Mouse (Mus musculus): ENCODE measurements around the gene Gm28635. TPM values are rescaled to one million over a fixed set of nuclear protein-coding genes. Genes with fewer than 3 reads are reported as not detected.
A peak's percentile ranks its signal among the peaks of the same experiment; 100 is the strongest.

Gm28635 gene
- polyA plus RNA-seq, 1 experiment: not detected

DNA sequence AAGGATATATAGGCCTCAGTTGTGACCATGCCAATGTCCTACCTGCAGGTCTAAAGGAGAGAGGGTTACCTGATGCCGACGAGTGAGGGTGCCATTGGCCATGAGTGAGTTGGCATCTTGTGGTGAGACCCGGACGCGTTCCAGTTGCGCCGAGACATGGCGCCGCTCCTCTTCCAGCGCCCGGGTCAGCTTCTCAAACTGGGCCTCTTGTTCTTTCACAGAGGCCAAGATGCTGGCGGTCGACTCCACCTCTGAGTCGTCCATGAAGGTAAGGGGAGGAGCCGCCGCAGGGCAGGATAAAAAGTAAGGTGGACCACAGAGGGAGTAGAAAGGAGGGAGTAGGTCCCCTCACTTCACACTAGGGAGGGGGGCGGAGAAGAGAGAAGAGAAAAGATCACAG lies 53.6 kb downstream of the Gm28635 start:
- Histone ChIP-seq H3K27me3 (ENCODE audit: control insufficient read depth, insufficient read depth, low read length) (no peaks in the 10 kb centered on the region), H3K4me1 (replicated peaks; ENCODE audit: control insufficient read depth, insufficient read depth, low read length) (no peaks in the 10 kb centered on the region), H3K27ac (ENCODE audit: control insufficient read depth, insufficient read depth, low read length) (no peak overlapping the region), H3K36me3 (ENCODE audit: control insufficient read depth, insufficient read depth, low read length) (no peaks in the 10 kb centered on the region), H3K4me3 (ENCODE audit: control insufficient read depth, insufficient read depth, low read length) (no peak overlapping the region)
- WGBS: 95% methylated on average over 17 of the region's 17 CpGs
- no peak for DNase-seq
- no peak for TF ChIP-seq POLR2A (IDR thresholded peaks at IDR 0.05; ENCODE audit: control insufficient read depth, extremely low read depth, insufficient read depth, low read length, poor library complexity)
- TF ChIP-seq CTCF (IDR thresholded peaks at IDR 0.05; ENCODE audit: borderline replicate concordance, control insufficient read depth, extremely low read depth, insufficient read depth, low read length, poor library complexity): no peak

DNA sequence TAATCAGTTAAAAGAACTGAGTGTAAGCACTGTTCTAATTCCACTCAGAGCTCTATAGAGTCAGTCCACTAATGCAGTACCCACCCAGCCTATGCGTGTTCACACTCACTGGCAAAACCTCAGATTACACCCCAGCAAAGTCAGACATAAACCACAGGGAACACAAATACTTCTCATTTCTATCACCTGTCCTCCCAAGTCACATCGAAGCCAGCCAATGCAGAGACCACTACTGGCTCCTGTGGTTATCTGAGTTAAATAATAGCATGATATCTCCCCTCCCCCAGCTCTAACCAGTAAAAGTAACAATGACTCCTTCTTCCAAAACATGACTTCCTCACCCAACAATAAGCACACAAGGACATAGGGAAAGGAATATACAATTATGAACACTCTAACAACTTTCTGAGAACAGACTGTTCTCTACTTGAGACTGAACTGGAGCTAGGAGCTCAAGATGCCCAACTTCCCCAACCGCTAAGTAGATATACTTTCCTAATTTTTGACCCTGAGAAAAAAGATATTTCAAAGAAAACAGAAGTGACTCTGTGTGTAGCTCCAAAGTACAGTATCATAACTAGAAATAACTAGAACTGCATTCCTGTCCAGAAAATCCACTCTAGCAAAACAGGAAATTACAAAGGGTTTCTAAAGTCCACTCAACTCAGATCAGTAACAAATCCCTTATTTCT lies 54.3 kb downstream of the Gm28635 start:
- Histone ChIP-seq H3K4me3 (ENCODE audit: control insufficient read depth, insufficient read depth, low read length) (no peak overlapping the region), H3K27ac (ENCODE audit: control insufficient read depth, insufficient read depth, low read length) (no peak overlapping the region), H3K4me1 (replicated peaks; ENCODE audit: control insufficient read depth, insufficient read depth, low read length) (no peaks in the 10 kb centered on the region), H3K36me3 (ENCODE audit: control insufficient read depth, insufficient read depth, low read length) (no peaks in the 10 kb centered on the region), H3K27me3 (ENCODE audit: control insufficient read depth, insufficient read depth, low read length) (no peaks in the 10 kb centered on the region)
- no peak for DNase-seq
- WGBS: 20% methylated on average over 3 of the region's 3 CpGs
- TF ChIP-seq CTCF (IDR thresholded peaks at IDR 0.05; ENCODE audit: borderline replicate concordance, control insufficient read depth, extremely low read depth, insufficient read depth, low read length, poor library complexity) (no peak), POLR2A (IDR thresholded peaks at IDR 0.05; ENCODE audit: control insufficient read depth, extremely low read depth, insufficient read depth, low read length, poor library complexity) (no peak)

DNA sequence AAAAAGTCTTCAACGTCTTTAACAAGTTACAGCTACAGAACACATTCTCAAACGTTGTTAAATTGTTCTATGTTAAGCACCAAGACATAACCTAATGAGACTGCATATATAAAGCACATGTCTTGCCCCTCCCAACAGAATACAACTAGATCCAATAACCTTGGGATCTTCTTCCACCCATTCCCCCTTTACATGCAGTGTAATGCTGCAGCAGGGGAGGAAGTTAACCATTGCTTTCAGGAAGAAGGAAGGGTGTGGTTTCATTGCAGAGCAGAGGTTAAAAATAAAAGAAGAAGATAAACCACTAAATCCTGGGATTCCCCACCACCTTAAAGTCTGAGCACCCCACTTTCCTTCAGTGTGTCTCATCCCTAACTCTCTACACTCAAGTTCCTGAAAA lies 55.2 kb downstream of the Gm28635 start:
- WGBS: 66% methylated on average over 2 of the region's 2 CpGs
- TF ChIP-seq POLR2A (IDR thresholded peaks at IDR 0.05; ENCODE audit: control insufficient read depth, extremely low read depth, insufficient read depth, low read length, poor library complexity) (no peak), CTCF (IDR thresholded peaks at IDR 0.05; ENCODE audit: borderline replicate concordance, control insufficient read depth, extremely low read depth, insufficient read depth, low read length, poor library complexity) (no peak)
- Histone ChIP-seq H3K4me3 (ENCODE audit: control insufficient read depth, insufficient read depth, low read length) (no peak overlapping the region), H3K36me3 (ENCODE audit: control insufficient read depth, insufficient read depth, low read length) (no peaks in the 10 kb centered on the region), H3K4me1 (replicated peaks; ENCODE audit: control insufficient read depth, insufficient read depth, low read length) (no peaks in the 10 kb centered on the region), H3K27ac (ENCODE audit: control insufficient read depth, insufficient read depth, low read length) (no peak overlapping the region), H3K27me3 (ENCODE audit: control insufficient read depth, insufficient read depth, low read length) (no peaks in the 10 kb centered on the region)
- DNase-seq: no peak

DNA sequence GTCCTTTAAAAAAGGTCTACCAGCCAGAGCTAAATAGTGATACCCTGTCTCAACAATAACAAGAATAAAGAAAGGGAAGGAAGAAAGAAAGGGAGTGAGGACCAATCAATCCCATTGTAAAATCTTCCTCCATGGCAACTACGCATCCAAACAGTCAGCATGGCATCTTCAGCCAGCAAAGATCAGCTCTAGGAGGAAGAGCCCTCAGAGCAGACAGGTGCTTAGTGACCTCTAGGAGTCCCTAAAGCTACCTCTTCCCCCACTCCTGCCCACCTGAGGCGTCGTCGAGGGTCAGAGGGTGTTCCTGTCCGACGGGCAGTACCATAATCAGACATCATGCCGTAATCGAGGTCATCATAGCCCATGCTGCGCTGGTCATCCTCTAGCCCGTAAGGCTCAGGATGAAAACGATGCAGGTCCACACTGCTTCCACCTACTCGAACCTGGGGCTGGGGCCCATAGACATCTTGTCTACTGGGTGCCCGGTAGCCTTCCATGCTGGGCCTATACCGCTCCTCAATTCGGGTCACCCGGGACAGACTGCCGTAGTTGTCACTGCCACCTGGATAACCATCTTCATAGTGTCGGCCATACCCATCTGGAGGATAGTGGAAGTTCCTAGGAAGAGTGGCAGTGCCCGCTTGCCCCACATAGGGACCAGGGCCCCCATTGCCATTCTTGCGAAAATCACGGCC lies 58.0 kb downstream of the Gm28635 start:
- no peak for DNase-seq
- H3K27ac ChIP-seq (ENCODE audit: control insufficient read depth, insufficient read depth, low read length): no peak overlapping the region
- H3K36me3 ChIP-seq (ENCODE audit: control insufficient read depth, insufficient read depth, low read length): no peaks in the 10 kb centered on the region
- no peaks in the 10 kb centered on the region for H3K4me1 ChIP-seq (replicated peaks; ENCODE audit: control insufficient read depth, insufficient read depth, low read length)
- H3K4me3 ChIP-seq (ENCODE audit: control insufficient read depth, insufficient read depth, low read length): no peak overlapping the region
- WGBS: 98% methylated on average over 21 of the region's 21 CpGs
- TF ChIP-seq CTCF (IDR thresholded peaks at IDR 0.05; ENCODE audit: borderline replicate concordance, control insufficient read depth, extremely low read depth, insufficient read depth, low read length, poor library complexity): no peak
- TF ChIP-seq POLR2A (IDR thresholded peaks at IDR 0.05; ENCODE audit: control insufficient read depth, extremely low read depth, insufficient read depth, low read length, poor library complexity): no peak
- no peaks in the 10 kb centered on the region for H3K27me3 ChIP-seq (ENCODE audit: control insufficient read depth, insufficient read depth, low read length)

DNA sequence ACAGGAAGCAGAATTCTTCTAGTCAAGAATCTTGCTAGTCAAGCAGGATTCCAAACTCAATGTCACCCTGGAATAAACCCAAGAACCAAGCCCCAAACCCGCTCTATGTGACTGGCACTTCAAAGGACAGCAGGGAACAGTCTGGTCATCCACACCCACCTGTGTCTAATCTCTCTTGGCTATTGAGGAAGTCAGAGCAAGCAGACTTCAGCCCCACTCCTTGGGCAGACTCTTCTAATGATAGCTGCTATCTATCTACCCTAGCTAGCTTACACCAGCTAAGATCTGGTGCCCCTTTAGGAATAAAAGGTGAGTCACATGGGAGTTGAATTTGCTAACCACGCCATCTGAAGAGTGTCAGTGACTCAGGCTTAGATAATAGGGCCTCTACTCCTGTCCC lies 58.9 kb downstream of the Gm28635 start:
- WGBS: 92% methylated on average over 2 of the region's 2 CpGs
- H3K27me3 ChIP-seq (ENCODE audit: control insufficient read depth, insufficient read depth, low read length): no peaks in the 10 kb centered on the region
- H3K4me1 ChIP-seq (replicated peaks; ENCODE audit: control insufficient read depth, insufficient read depth, low read length): no peaks in the 10 kb centered on the region
- H3K27ac ChIP-seq (ENCODE audit: control insufficient read depth, insufficient read depth, low read length): no peak overlapping the region
- no peak for DNase-seq
- H3K36me3 ChIP-seq (ENCODE audit: control insufficient read depth, insufficient read depth, low read length): no peaks in the 10 kb centered on the region
- H3K4me3 ChIP-seq (ENCODE audit: control insufficient read depth, insufficient read depth, low read length): no peak overlapping the region
- TF ChIP-seq POLR2A (IDR thresholded peaks at IDR 0.05; ENCODE audit: control insufficient read depth, extremely low read depth, insufficient read depth, low read length, poor library complexity) (no peak), CTCF (IDR thresholded peaks at IDR 0.05; ENCODE audit: borderline replicate concordance, control insufficient read depth, extremely low read depth, insufficient read depth, low read length, poor library complexity) (no peak)

DNA sequence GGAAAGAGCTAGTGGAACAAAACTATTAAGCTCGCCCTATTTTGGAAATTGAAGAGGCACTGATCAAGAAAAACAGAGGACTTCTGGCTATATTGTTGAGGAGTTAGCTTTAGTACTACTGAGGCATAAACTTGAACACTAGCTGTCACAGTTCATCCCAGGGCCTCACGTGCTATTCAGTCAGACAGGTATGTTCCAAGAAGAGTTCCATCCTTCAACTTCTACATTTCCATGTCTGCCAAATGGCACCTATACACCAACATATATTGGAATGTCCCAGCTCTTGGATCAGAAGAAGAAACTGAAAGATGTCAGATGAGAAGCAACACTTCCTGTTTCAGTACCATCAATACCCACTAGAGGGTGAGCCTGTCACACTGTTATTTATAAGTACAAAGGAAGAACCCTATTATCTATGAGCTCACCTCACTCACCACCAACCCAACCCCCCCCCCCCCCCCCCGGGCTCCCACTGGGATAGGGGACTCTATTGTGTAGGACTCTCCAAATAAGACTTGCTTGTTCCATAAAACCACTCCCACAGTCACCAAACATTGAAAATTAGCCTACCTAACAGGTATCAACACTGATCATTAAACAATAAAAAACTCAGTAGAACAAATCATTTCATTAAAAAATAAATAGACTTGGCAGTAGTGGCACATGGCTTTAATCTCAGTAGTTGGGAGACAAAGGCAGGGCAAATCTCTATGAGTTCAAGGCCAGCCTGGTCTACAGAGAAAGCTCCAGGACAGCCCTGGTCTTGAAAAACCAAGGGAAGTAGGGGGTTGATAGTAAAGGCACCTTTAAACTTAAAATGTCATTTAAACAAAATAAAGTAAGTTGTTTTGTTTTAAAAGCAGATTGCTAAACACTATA lies 60.0 kb downstream of the Gm28635 start:
- peak; percentile 45 for DNase-seq
- Histone ChIP-seq H3K4me1 (replicated peaks; ENCODE audit: control insufficient read depth, insufficient read depth, low read length) (no peaks in the 10 kb centered on the region), H3K27me3 (ENCODE audit: control insufficient read depth, insufficient read depth, low read length) (no peaks in the 10 kb centered on the region), H3K4me3 (ENCODE audit: control insufficient read depth, insufficient read depth, low read length) (no peak overlapping the region), H3K27ac (ENCODE audit: control insufficient read depth, insufficient read depth, low read length) (no peak overlapping the region), H3K36me3 (ENCODE audit: control insufficient read depth, insufficient read depth, low read length) (no peaks in the 10 kb centered on the region)
- 57% methylated on average over 3 of the region's 3 CpGs for WGBS
- TF ChIP-seq POLR2A (IDR thresholded peaks at IDR 0.05; ENCODE audit: control insufficient read depth, extremely low read depth, insufficient read depth, low read length, poor library complexity) (no peak), CTCF (IDR thresholded peaks at IDR 0.05; ENCODE audit: borderline replicate concordance, control insufficient read depth, extremely low read depth, insufficient read depth, low read length, poor library complexity) (no peak)
